Mouse (Mus musculus) ES-E14 (cell line): ENCODE measurements around the gene Glis2.

ENCODE experiments used
- CHD2 ChIP-seq: IDR thresholded peaks from 2 replicates; pipeline ENCODE4 v1.6.1; 2014; ENCODE audit warnings: mild to moderate bottlenecking, low read depth, low read length, inconsistent platforms
- HCFC1 ChIP-seq: IDR thresholded peaks from 2 replicates; pipeline ENCODE4 v1.6.1; 2012; ENCODE audit warnings: low read length, inconsistent platforms, borderline replicate concordance; ENCODE audit not compliant: insufficient read depth
- MAFK ChIP-seq: IDR thresholded peaks from 2 replicates; pipeline ENCODE4 v1.6.1; 2014; ENCODE audit warnings: mild to moderate bottlenecking, low read depth, low read length, inconsistent platforms; ENCODE audit not compliant: insufficient read depth
- ZC3H11A ChIP-seq: IDR thresholded peaks from 2 replicates; pipeline ENCODE4 v1.6.1; 2012; ENCODE audit warnings: low read depth, mild to moderate bottlenecking, inconsistent platforms, low read length, borderline replicate concordance

GRCm38 (mm10) chr16:4578630-4579029 is 15.9 kb upstream of the Glis2 start:
- TF ChIP-seq CHD2: no peak
- no peak for TF ChIP-seq MAFK
- TF ChIP-seq ZC3H11A: no peak
- TF ChIP-seq HCFC1: no peak
